Mouse (Mus musculus) urinary bladder, postnatal 25 days (tissue): ENCODE data around the gene Osbpl7.

Experiments
- DNase-seq: peaks from one replicate; pipeline ENCODE4 v3.0.0; 2022; ENCODE audit warnings: low spot score

The Osbpl7 gene

DNA sequence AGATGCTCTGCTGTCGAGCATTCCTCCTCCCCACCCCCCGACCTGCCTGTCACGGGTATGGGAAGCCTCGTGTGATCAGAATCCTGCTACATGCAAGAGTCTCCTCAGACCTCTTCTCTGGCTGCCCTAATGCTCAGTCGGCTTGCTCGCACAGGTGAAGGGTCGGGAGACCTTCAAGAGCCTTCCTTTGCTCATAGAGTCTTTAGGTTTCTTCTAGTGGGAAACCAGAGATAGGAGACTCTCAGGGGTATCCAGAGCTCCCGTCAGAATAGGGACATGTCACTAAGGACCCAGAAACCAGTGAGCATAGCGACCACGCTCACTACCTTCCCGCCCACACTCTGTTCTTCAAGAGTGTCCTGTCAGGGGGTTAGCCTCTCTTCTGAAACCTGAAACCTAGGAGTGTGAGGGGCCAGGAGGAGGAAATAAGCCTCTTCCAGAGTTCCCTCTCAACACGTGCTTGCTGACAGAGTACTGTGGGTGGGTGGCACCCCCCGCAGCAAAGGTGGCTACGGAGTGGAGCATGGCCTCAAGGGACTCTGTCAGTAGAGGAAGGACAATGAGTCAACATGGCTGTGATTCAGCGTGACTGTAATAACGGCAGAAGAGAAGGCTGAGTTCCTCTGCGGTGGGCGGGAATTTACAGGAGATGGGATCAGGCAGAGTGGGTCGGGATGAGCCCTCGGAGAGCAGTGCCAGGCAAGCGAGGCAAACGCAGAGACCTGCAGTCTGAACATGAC is 33.1 kb downstream of the Osbpl7 start:
- DNase-seq, result no peak

DNA sequence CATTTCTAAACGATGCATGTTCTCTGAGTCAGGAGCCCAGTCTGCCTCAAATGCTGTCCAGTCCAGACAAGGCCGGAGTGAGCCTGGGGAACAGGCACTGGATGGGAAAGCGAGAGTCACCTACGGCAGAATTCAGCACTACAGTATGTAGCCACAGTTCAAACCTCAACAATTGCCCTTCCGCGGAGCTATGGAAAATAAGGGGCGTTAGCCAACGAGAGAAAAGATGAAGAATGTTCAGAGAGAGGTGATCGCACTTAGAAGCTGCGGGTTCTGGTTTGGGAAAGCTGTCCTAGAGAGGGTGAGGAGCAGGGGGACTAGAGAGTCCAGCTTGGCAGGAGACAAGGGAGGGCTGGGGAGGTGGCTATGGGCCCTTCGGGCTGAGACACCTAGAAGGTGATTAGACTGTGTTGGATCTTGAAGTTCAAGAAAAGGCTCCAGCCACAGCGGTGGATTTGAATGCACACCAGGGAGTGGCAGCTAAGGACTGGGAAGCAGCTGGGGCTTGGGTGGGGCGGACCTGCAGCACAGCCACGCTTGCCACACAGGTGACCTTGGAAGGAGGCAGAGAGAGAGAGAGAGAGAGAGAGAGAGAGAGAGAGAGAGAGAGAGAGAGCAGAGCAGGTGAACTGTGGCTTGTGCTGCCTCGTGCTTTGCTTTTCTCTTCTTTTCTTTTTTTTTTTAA is 34.5 kb downstream of the Osbpl7 start:
- no peak for DNase-seq

DNA sequence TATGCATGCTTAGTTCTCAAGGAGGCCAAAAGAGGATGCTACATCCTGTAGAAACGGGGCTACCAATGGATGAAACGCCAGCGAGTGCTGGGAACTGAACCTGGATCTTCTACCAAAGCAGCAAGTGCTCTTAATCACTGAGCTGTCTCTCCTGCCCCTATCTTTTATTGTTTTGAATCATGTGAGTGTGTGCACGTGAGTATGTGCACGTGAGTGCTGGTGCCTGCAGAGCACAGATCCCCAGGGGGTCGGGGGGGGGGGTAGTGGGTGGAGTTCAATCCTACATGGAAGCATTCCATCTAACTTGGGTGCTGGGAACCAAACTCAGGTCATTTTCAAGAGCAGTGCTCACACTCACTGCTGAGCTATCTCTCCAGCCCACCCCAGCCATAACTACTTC is 35.9 kb downstream of the Osbpl7 start:
- no peak for DNase-seq

DNA sequence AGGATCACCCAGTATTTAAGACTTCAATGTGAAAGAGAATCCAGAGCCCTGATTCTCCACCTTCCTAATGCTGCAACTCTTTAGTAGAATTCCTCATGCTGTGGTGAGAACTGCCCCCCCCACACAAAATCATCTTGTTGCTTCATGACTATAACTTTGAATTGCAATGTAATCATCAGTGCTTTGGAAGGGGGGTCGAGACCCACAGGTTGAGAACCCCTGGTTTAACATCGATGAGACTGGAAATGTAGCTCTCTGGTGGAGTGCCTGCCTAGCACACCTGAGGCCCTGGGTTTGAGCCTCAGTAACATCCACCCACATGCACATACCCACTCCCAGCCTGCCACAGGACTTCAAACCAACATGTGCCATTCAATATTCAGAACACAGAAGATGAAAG is 44.2 kb downstream of the Osbpl7 start:
- no peak for DNase-seq

DNA sequence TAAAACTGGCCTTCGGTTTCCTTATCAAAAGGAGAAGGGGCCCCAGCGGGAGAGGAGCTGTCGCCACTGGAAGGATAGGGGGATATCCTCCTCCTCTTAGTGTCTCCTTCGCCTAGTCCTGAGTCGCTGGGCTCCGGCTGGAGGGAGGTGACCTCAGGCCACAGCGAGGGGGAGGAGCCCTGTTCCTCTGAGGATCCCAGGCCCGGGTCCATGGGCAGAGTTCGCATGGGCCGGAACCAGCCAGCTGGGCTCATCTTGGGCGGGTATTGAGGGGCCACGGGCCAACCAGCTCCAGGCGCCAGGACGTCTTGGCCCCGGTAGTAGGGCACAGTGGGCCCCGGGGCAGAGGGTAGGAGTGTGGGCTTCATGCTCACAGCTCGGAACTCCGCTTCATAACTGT is 48.4 kb downstream of the Osbpl7 start:
- no peak for DNase-seq

DNA sequence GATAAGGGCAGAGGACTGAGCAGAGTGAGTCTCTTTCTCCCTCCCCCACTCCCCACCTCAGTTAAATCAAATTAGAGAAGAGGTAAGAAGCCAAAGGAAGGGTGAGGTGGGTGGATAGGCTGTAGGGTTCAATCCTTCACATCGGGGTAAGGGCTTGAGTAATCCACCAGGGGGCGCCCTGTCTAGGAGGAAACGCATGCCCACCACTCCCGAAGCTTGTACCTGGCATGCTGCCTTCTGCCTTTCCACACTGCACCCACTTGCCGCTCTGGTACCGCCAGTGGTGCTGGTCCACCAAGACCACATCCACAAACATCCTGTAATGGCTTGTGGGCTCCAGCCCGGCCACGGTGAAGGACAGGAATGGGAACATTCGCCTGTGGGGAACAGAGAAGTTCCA is 51.3 kb downstream of the Osbpl7 start:
- DNase-seq, result peak; percentile 78

DNA sequence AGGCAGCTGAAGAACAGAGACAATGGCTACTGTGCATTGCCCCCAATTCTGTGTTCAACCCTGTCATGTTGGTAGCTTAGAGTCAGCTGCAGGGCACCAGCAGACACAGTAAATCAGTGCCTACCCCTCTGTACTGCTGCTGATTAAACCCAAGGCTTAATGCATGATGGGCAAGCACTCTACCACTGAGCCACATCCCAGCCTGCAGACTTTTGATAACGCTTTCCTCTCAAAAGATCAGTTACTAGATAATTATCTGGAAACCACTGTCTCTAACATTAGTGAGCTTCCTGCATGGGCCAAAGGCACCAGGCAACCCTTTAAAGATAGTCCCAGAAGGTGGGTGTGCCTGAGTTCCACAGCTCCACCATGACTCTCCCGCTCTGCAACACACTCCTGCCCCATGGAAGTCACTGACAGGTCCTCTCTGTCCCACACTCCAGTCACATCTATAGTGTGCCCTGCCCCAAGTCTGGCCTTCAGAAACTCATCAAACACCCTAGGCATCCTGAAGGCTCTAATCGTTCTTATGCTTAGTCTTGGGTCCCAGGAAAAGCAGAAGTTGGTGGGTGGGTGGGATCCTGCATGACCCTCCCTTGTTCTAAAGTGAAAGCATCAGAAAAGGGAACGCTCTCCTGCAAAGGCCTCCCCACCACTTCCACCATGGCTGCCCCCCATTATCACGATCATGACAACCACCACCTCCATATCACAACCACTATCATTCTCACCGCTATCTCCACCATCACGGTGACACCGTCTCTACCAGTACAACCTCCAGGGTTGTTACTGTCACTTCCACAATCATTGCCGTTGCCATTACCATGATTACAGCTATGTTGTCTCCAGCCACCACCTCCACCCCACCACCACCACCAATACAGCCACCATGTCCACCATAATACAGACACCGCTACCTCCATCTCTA is 53.0 kb downstream of the Osbpl7 start:
- no peak for DNase-seq

DNA sequence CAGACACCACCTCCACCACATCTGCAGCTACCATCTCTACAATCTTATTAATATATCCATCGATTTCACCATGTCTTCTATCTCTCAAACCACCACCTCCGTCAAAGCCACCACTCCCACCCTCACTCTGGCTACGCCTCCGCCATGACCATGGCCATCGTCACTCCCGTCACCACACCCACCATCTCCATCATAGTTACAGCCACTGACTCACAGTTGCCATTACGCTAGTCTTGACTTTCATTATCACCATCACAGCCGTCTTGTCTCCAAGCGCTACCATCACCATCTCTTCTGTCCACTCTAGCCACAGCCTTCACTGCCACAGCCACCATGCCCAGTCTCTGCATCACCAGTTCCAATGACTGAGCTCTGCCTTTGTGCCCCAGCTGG is 53.7 kb downstream of the Osbpl7 start:
- DNase-seq, result no peak

DNA sequence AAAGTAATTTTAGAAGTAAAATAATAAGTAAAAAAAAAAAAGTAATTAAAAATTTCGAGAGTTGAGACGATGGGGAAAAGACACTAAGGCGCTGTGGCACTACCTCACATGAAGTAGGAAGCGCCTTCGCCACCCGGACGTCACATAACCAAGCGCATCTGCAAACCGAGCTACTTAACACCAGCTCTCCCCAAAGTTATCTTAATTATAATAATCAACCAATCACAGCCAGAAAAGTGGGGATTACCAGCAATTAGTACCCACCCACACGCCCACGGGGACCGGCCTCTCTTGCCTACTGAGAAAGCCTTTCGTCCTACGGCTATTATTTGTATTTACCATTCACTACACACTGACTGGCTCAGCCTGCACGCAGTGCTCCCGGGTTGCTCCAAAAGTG is 58.5 kb downstream of the Osbpl7 start:
- no peak for DNase-seq

DNA sequence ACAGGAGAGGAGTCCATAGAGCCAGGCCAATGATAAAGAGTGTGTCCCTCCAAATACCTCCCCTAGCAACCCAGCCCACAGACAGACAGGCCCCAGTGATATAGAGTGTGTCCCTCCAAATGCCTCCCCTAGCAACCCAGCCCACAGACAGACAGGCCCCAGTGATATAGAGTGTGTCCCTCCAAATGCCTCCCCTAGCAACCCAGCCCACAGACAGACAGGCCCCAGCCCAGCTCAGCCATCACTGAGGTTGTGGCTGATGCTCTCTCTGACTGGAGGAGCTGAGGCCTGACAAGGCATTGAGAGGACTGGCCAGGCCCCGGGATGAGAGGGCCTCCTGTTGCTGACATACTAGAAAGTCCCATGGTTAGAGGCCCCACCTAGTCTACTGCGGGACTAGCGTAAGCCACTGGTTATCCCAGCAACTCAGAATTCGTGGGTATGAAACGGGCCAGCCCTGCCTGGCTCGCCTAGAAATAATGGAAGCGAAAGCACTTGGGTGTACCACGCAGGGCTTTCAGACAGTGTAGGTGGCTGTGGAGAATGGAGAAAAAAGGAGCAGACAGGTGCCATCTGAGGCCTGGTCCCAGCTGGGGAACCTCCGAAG is 62.2 kb downstream of the Osbpl7 start:
- DNase-seq, result no peak

DNA sequence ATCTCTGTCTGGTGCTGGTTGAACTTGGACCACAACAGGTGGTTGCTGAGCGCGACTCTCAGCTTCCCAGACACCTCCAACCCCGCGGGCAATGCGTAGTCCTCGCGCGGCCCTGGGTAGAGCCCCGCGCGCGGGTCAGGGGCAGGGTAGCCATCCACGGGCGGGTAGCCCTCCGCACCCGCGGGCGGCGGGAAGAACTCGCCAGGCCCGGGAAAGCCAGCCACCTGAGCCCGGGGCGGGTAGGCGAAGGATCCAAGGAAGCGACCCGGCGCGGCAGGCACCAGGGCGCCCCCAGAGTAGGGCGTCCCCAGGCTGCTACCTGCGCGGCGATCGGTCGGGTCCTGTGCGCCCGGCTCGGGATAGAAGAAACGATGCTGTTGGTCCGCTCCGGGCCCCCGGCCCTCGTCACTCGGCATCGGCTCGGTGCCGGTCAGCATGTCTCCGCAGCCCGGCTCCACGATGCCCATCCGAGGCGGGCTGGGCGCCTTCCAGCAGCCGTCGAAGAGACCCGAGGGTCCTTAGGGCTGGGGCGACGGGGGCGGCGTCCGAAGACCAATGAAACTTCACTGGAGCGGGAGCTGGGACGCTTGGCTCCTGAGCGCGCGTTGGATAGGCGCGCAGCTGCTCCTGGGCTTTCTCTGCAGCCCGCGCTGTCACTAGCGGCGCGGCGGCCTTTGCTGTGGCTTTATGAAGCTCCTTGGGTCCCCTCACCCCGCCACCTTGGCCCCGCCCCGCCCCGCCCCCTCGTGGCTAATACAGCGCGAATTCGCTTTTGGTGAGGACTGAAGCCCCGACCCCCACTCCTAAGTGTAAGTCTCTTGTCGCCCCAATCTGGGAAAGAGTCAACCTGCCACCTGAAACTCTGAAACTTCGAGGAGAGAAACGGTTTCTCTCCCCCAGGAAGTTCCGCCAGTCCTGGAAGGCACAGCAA is 64.5 kb downstream of the Osbpl7 start, which contains the start of gene Tbx21:
Tbx21 (minus strand) TSS at position 661 of the 931 bp plus-strand sequence.
- no peak for DNase-seq

DNA sequence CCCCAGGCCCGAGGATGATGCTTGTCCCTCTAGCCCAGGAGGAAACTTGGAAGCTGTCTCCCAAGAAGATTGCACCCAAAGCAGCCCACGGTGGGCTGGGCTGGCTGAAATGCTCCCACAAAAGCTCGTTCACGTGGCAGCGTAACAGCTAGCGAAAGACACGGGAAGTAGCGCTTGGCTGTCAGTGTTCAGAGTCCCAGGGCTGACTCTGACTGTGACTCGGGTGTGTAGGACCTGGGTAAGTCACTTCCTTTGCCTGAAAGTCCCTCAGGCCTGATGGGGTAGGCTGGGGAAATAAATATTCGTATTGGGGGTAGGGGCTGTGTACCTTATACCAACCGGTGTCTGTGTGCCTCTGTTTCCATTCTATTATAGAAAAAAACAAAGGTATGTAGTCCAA is 65.4 kb downstream of the Osbpl7 start:
- no peak for DNase-seq
